Comparison of ENCODE assay signal across 8 mouse cellular contexts in the genomic region with DNA sequence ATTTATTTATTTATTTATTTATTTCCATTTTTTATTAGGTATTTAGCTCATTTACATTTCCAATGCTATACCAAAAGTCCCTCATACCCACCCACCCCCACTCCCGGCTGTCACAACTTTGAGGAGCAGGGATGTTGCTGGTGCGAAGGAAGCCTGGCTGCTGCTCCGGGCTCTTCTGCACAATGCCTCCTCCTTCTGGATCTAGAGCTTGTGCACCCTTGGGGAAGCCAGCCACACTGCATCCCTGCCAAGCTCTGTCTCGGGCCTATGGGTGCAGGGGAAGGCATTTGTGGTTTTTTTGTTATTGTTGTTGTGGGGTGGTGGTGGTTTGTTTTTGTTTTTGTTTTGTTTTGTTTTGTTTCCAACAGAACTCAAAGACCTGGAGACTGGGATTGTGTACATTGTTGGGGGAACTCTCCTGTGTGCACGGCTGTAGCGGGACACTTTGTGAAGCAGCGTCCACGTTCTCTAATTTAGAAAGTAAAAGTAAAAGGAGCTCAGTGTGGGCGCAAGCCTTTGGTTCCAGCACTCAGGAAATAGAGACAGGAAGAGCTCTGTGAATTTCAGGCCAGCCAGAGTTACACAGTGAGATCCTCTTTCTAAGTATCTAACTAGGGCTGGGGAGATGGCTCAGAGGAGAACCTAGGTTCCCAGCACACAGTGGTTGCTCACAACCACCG. TPM values are rescaled to one million over a fixed set of nuclear protein-coding genes. Genes with fewer than 3 reads are reported as not detected.
A peak's percentile ranks its signal among the peaks of the same experiment; 100 is the strongest.
DNase-seq lines count a peak whose midpoint lies in the region; ATAC-seq and TF ChIP-seq lines count a peak whose summit lies in the region.

No protein-coding gene starts in this region.

- no peak overlapping the region for H3K9ac ChIP-seq in forebrain, embryonic 13.5 days
- no peak overlapping the region for H3K9ac ChIP-seq in hindbrain, postnatal 0 days (replicated peaks; ENCODE audit: low read length)
- peak overlapping the region; percentile 61 for H3K9ac ChIP-seq in liver, postnatal 0 days (replicated peaks)
- no peak overlapping the region for H3K9ac ChIP-seq in neural tube, embryonic 13.5 days

- WGBS in thymus, adult 2 months: 10% methylated on average over 10 of the region's 10 CpGs
- 61% methylated on average over 10 of the region's 10 CpGs for WGBS in forebrain, embryonic 13.5 days
- WGBS in hindbrain, postnatal 0 days: 50% methylated on average over 10 of the region's 10 CpGs
- 25% methylated on average over 10 of the region's 10 CpGs for WGBS in liver, postnatal 0 days (ENCODE audit: insufficient replicate concordance)
- 62% methylated on average over 10 of the region's 10 CpGs for WGBS in neural tube, embryonic 13.5 days

- H3K9me3 ChIP-seq in forebrain, embryonic 13.5 days (replicated peaks): no peaks in the 10 kb centered on the region
- H3K9me3 ChIP-seq in hindbrain, postnatal 0 days (ENCODE audit: low read length): no peaks in the 10 kb centered on the region
- H3K9me3 ChIP-seq in liver, postnatal 0 days (ENCODE audit: low read length): no peaks in the 10 kb centered on the region
- H3K9me3 ChIP-seq in neural tube, embryonic 13.5 days: no peaks in the 10 kb centered on the region

- peak overlapping the region; percentile 34 for H3K4me2 ChIP-seq in forebrain, embryonic 13.5 days
- peak overlapping the region; percentile 34 for H3K4me2 ChIP-seq in hindbrain, postnatal 0 days (ENCODE audit: low read depth, low read length)
- peak overlapping the region; percentile 85 for H3K4me2 ChIP-seq in liver, postnatal 0 days (ENCODE audit: low read depth, low read length)
- H3K4me2 ChIP-seq in neural tube, embryonic 13.5 days: peak overlapping the region; percentile 31

- no peak for TF ChIP-seq POLR2A in thymus, adult 2 months (IDR thresholded peaks at IDR 0.05; ENCODE audit: control insufficient read depth, extremely low read depth, insufficient read depth, low read length, poor library complexity)

- H3K36me3 ChIP-seq in thymus, adult 2 months (ENCODE audit: control insufficient read depth, insufficient read depth, low read length): no peaks in the 10 kb centered on the region
- H3K36me3 ChIP-seq in forebrain, embryonic 13.5 days (ENCODE audit: poor library complexity, severe bottlenecking): no peaks in the 10 kb centered on the region
- H3K36me3 ChIP-seq in hindbrain, postnatal 0 days (ENCODE audit: insufficient read depth, low read length): no peaks in the 10 kb centered on the region
- H3K36me3 ChIP-seq in liver, postnatal 0 days (replicated peaks; ENCODE audit: insufficient read depth, low read length): no peaks in the 10 kb centered on the region
- H3K36me3 ChIP-seq in neural tube, embryonic 13.5 days: no peaks in the 10 kb centered on the region

- DNase-seq in thymus, adult 2 months: no peak
- DNase-seq in thymus, postnatal 10 days (ENCODE audit: low spot score in 2 of 2): no peak
- DNase-seq in hindbrain, postnatal 0 days (ENCODE audit: low spot score): no peak
- peak; percentile 45 for DNase-seq in liver, postnatal 0 days
- DNase-seq in left cerebral cortex, adult 9 months (ENCODE audit: low spot score in 2 of 2): no peak

- H3K27me3 ChIP-seq in thymus, adult 2 months (ENCODE audit: control insufficient read depth, insufficient read depth, low read length): no peaks in the 10 kb centered on the region
- H3K27me3 ChIP-seq in forebrain, embryonic 13.5 days: no peaks in the 10 kb centered on the region
- H3K27me3 ChIP-seq in hindbrain, postnatal 0 days (ENCODE audit: insufficient read depth, low read length): no peaks in the 10 kb centered on the region
- no peaks in the 10 kb centered on the region for H3K27me3 ChIP-seq in liver, postnatal 0 days (ENCODE audit: insufficient read depth, low read length)
- H3K27me3 ChIP-seq in neural tube, embryonic 13.5 days: no peaks in the 10 kb centered on the region

- H3K27ac ChIP-seq in thymus, adult 2 months (ENCODE audit: control insufficient read depth, insufficient read depth, low read length): peak overlapping the region; percentile 95
- H3K27ac ChIP-seq in forebrain, embryonic 13.5 days: no peak overlapping the region
- H3K27ac ChIP-seq in hindbrain, postnatal 0 days: peak overlapping the region; percentile 70
- H3K27ac ChIP-seq in liver, postnatal 0 days (ENCODE audit: low read depth): peak overlapping the region; percentile 95
- H3K27ac ChIP-seq in neural tube, embryonic 13.5 days (replicated peaks): no peak overlapping the region

- H3K4me1 ChIP-seq in thymus, adult 2 months (replicated peaks; ENCODE audit: control insufficient read depth, insufficient read depth, low read length): peaks cover 16% of the 10 kb centered on the region
- peaks cover 14% of the 10 kb centered on the region for H3K4me1 ChIP-seq in forebrain, embryonic 13.5 days
- no peaks in the 10 kb centered on the region for H3K4me1 ChIP-seq in hindbrain, postnatal 0 days (ENCODE audit: insufficient read depth, low read length)
- peaks cover 16% of the 10 kb centered on the region for H3K4me1 ChIP-seq in liver, postnatal 0 days (ENCODE audit: insufficient read depth)
- H3K4me1 ChIP-seq in neural tube, embryonic 13.5 days (replicated peaks): peaks cover 15% of the 10 kb centered on the region; the same call in 1 of the 2 replicates

- no peak for TF ChIP-seq CTCF in thymus, adult 2 months (IDR thresholded peaks at IDR 0.05; ENCODE audit: borderline replicate concordance, control insufficient read depth, extremely low read depth, insufficient read depth, low read length, poor library complexity)
- no peak for TF ChIP-seq CTCF in hindbrain, postnatal 0 days (IDR thresholded peaks at IDR 0.05; ENCODE audit: low read depth)
- no peak for TF ChIP-seq CTCF in liver, postnatal 0 days (IDR thresholded peaks at IDR 0.05; ENCODE audit: low read depth)

- no peak for TF ChIP-seq EP300 in liver, postnatal 0 days (IDR thresholded peaks at IDR 0.05; ENCODE audit: low read depth)

- peak overlapping the region; percentile 69 for H3K4me3 ChIP-seq in thymus, adult 2 months (ENCODE audit: control insufficient read depth, insufficient read depth, low read length)
- H3K4me3 ChIP-seq in forebrain, embryonic 13.5 days: no peak overlapping the region
- H3K4me3 ChIP-seq in hindbrain, postnatal 0 days (ENCODE audit: low read length): no peak overlapping the region
- peak overlapping the region; percentile 51 for H3K4me3 ChIP-seq in liver, postnatal 0 days (ENCODE audit: low read depth, low read length)
- no peak overlapping the region for H3K4me3 ChIP-seq in neural tube, embryonic 13.5 days

- no peak for ATAC-seq in forebrain, embryonic 13.5 days
- ATAC-seq in hindbrain, postnatal 0 days: peak; percentile 18; the same call in 1 of the 2 replicates
- peak; percentile 29 for ATAC-seq in liver, postnatal 0 days
- no peak for ATAC-seq in neural tube, embryonic 13.5 days (ENCODE audit: low read depth)
- ATAC-seq in cerebellum, adult (ENCODE audit: insufficient number of reproducible peaks, low FRiP score, low TSS enrichment): no peak

RNA-seq across cellular contexts. Expression of a gene that starts 10.6 kb away (rescaled TPM):
- 277 and 395 TPM in 2 replicates for polyA plus RNA-seq in thymus, adult 2 months (2012; rRNA removed)
- polyA plus RNA-seq in forebrain, embryonic 13.5 days (2015; fragmentation: Nextera tagmentation; extraction: Ambion mirVana): 5.9 and 6.8 TPM in 2 replicates
- total RNA-seq in hindbrain, postnatal 0 days (2014; rRNA removed): 15.0 and 16.0 TPM in 2 replicates
- polyA plus RNA-seq in hindbrain, postnatal 0 days (2015; fragmentation: Nextera tagmentation; extraction: Ambion mirVana): 29.4 and 29.5 TPM in 2 replicates
- 51.0 and 55.0 TPM in 2 replicates for polyA plus RNA-seq in liver, postnatal 0 days (2015; fragmentation: Nextera tagmentation; extraction: Ambion mirVana)
- 11.6 and 12.7 TPM in 2 replicates for polyA plus RNA-seq in neural tube, embryonic 13.5 days (2015; fragmentation: Nextera tagmentation; extraction: Ambion mirVana)

RNA-seq across cellular contexts. Expression of a gene that starts 39.7 kb away (rescaled TPM):
- polyA plus RNA-seq in thymus, adult 2 months (2012; rRNA removed): 11.4 and 11.8 TPM in 2 replicates
- 102 and 104 TPM in 2 replicates for polyA plus RNA-seq in forebrain, embryonic 13.5 days (2015; fragmentation: Nextera tagmentation; extraction: Ambion mirVana)
- total RNA-seq in hindbrain, postnatal 0 days (2014; rRNA removed): 125 and 137 TPM in 2 replicates
- 111 and 114 TPM in 2 replicates for polyA plus RNA-seq in hindbrain, postnatal 0 days (2015; fragmentation: Nextera tagmentation; extraction: Ambion mirVana)
- 8.1 and 9.6 TPM in 2 replicates for polyA plus RNA-seq in liver, postnatal 0 days (2015; fragmentation: Nextera tagmentation; extraction: Ambion mirVana)
- 113 and 121 TPM in 2 replicates for polyA plus RNA-seq in neural tube, embryonic 13.5 days (2015; fragmentation: Nextera tagmentation; extraction: Ambion mirVana)

RNA-seq across cellular contexts. Expression of a gene that starts 52.2 kb away (rescaled TPM):
- 60.8 and 63.3 TPM in 2 replicates for polyA plus RNA-seq in thymus, adult 2 months (2012; rRNA removed)
- 224 and 235 TPM in 2 replicates for polyA plus RNA-seq in forebrain, embryonic 13.5 days (2015; fragmentation: Nextera tagmentation; extraction: Ambion mirVana)
- 99.6 and 102 TPM in 2 replicates for total RNA-seq in hindbrain, postnatal 0 days (2014; rRNA removed)
- 172 and 175 TPM in 2 replicates for polyA plus RNA-seq in hindbrain, postnatal 0 days (2015; fragmentation: Nextera tagmentation; extraction: Ambion mirVana)
- polyA plus RNA-seq in liver, postnatal 0 days (2015; fragmentation: Nextera tagmentation; extraction: Ambion mirVana): 40.2 and 42.0 TPM in 2 replicates
- 193 and 209 TPM in 2 replicates for polyA plus RNA-seq in neural tube, embryonic 13.5 days (2015; fragmentation: Nextera tagmentation; extraction: Ambion mirVana)

Comparison
In these comparisons a context has a peak if more than half of its experiments do, and no peak if none do; other contexts are left out.
1. H3K27ac ChIP-seq: peak in thymus, adult 2 months (single experiment), hindbrain, postnatal 0 days (single experiment) and liver, postnatal 0 days (single experiment); none in forebrain, embryonic 13.5 days (single experiment) and neural tube, embryonic 13.5 days (single experiment).
2. H3K4me3 ChIP-seq: peak in thymus, adult 2 months (single experiment) and liver, postnatal 0 days (single experiment); none in forebrain, embryonic 13.5 days (single experiment), hindbrain, postnatal 0 days (single experiment) and neural tube, embryonic 13.5 days (single experiment).
3. ATAC-seq: peak in hindbrain, postnatal 0 days (single experiment) and liver, postnatal 0 days (single experiment); none in forebrain, embryonic 13.5 days (single experiment), neural tube, embryonic 13.5 days (single experiment) and cerebellum, adult (single experiment).
4. H3K4me2 ChIP-seq: peak in every context shown above with its lines; median percentile 85 in liver, postnatal 0 days; 34 in forebrain, embryonic 13.5 days; 34 in hindbrain, postnatal 0 days; 31 in neural tube, embryonic 13.5 days.